Mouse (Mus musculus): ENCODE measurements around the gene Papola.
"Not testable (repeated sequence)": the region's sequence is repeated elsewhere in the genome, so short reads cannot be mapped to it uniquely, and the experiment has no call there.

The Papola gene

DNA sequence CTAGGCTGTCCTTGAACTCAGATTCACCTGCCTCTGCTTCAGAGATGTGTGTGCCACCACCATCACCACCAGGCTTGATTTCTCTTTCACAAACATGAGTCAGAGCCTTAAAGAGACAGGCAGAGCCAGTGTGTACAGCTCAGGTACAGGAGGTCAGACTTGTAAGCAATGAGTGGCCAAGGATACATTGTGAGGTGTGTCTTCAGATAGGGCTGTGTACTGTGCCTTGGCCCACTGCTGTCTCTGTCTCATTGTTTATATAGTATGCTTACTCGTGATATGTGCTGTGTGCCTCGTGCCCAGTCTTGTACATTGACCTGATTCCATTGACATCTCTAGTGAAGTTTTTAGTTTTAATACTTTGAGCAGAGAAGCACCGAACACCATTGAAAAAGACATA, 21.3 kb downstream of the Papola start:
- DNase-seq (ENCODE audit: low spot score) = no peak

DNA sequence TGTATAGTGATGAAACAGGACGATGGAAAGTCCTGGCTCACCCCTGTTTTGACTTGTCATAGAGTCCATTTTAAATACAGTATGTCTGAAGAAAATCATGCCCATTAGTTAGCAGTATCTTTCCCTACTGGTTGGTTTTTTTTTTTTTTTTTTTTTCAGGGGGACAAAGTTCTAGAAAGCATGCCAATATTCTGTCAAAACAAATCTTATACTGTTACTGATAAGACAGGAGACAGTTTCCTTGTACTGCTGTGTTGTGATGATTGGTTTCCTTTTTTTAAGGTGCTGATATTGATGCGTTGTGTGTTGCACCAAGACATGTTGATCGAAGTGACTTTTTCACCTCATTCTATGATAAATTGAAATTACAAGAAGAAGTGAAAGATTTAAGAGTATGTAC, 21.7 kb downstream of the Papola start:
- DNase-seq (ENCODE audit: low spot score) = no peak

DNA sequence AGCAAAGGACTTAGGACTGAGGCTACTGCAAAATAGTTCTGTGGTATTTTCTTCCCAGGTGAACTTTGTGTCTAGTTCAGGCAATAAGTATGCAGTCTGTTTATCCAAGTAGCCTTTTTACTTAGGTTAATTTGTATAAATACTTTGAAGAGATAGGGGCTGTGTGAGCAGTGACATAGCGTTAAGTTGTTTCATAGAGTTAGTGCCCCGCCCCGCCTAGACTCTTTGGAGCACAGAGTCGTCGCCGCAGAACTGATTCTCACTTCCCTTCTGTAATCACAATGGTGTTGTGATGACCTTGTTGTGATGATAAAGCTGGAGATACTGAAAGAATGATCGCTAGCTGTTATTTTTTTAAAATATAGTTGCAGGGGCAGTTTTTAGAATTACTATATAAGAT, 22.9 kb downstream of the Papola start:
- no peak for DNase-seq (ENCODE audit: low spot score)

DNA sequence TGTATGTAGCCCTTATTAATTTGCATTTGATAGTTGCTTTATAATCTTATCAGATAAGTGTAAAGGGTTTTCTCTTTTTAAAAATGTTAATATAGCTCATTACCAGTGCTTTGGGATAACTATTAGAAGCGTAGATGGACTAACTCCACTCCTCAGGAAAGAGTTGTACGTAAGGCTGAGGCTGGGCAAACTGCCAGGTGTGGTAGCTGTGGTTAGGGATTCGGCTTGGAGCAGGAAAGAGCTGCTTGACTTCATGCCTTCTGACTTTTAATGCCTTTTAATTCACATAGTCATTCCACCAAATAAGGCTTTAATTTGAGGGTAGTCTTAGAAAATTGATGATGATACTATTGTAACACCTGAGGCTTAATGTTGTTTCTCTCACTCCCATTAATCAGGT, 24.5 kb downstream of the Papola start:
- DNase-seq (ENCODE audit: low spot score) = no peak

DNA sequence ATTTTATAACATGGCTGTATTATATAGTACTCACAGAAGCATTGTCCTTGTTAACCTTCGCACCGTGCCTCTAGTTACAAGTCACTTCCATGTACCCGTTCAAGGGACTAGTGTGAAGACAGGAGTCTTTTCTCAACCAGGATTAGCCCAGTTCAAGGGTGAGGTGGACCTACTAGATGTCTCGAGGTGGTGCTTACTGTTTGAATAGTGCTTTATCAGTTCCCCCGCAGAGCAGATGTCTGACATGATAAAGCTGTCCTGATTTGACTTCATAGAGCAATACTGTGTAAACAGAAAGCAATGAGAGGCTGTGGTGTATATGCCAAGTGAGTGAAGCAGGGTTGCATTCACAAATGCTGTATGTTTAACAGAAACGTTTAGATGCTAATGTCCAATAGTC, 26.1 kb downstream of the Papola start:
- DNase-seq (ENCODE audit: low spot score) = no peak

DNA sequence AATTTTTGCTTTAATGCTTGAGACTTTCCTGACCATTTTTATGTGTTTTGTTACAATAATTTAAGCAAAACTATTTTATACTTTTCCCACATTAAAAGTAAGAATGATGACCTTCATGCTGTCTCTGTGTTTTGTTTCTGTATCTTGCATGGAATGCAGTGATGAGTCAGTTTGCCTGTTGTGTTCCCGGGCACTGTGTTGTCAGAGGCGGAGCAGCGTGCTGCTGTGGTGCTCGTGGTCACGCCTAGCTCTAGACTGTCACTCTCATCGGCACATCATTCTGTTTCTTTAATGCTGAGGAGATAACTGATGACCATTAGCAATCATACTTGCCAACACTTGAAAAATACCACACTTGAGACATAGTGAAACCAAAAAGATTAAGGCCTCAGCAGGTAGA, 29.5 kb downstream of the Papola start:
- DNase-seq (ENCODE audit: low spot score) = no peak

DNA sequence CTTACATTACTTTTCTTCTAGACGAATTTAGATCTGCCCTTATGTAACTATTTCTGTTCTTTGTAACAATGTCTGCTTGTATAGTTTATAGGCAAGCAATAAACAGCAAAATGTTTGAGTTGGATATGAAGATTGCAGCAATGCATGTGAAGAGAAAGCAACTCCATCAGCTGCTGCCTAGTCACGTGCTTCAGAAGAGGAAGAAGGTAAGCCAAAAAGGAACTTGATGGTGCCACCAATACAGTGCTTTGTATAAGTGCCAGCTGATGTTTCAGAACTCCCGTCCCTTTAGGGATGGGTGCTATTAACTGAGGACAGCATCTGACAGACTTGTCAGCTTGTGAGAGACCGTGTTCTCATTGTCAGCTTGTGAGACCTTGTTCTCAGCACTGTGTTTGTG, 39.0 kb downstream of the Papola start:
- no peak for DNase-seq (ENCODE audit: low spot score)

DNA sequence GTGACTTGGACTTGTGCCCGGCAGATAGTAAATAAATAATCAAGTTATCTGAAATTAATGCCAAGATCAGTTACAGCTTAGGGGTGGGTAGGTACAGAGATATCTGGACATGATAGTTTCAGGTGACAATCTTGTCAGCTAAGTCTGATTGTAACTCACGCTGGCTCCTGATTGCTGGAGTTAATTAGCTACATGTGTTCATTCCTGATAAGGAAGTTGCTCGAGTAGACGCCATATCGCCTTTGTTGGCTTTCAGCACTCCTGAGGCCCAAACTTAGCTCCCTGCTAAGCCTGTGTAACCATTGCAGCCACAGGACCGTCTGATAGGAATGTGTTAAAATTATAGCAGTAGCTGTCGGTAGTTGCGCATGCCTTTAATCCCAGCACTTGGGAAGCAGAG, 40.2 kb downstream of the Papola start:
- no peak for DNase-seq (ENCODE audit: low spot score)

DNA sequence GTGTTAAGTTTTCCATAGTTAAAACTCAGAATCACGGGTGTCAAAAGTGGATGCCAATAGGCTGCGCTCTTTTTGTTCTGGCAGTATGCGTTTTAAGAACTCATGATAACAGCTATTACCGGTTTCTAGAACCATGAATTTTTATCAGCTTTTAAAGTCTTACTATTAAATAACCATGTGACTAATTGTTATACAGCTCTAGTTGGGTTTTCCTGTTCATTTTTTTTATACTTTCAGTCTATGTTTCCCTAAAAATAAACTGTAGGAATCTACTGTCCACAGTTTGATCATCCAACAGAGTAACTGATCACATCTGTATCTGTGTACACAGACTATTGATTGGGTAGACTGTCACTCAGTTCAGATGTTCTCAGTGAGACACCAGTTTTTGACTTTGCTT, 40.8 kb downstream of the Papola start:
- no peak for DNase-seq (ENCODE audit: low spot score)

DNA sequence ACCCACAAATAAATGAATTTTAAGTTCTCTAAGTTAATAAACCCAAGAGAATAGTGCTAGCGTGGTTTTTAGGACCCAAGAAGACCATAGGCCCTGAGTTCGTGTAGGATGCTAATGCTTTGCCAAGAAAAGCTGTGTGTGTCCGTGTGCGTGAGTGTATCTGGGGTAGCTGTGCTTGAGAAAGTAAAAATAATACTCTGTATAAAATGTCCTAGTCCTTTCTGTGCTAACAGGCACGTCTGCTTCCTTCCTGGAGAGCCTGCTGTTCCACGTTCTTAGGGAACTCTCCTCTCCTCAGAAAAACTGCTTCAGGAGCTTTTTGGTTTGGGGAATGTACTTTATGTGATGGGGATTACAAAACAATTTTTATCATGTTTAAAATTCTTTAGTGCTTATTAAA, 48.0 kb downstream of the Papola start:
- no peak for DNase-seq (ENCODE audit: low spot score)

DNA sequence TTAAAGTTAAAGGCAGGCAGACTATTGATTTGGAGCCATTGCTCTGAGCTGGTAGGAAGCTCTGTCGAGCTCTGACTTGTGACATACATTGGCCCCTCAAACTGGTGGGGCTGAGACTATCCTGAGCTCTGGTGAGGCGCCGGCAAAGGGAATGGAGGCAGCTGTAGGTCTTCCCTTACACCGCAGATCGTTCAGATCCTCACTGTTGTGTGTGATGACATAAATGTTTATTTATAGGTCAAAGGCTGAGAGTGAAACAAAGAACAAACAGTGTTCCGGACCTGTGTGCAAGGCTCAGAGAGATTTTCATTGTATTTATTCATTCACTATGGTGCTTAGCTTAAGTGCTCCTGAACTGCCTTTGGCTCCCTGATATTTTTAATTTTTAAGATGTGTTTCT, 50.4 kb downstream of the Papola start:
- DNase-seq (ENCODE audit: low spot score) = no peak

DNA sequence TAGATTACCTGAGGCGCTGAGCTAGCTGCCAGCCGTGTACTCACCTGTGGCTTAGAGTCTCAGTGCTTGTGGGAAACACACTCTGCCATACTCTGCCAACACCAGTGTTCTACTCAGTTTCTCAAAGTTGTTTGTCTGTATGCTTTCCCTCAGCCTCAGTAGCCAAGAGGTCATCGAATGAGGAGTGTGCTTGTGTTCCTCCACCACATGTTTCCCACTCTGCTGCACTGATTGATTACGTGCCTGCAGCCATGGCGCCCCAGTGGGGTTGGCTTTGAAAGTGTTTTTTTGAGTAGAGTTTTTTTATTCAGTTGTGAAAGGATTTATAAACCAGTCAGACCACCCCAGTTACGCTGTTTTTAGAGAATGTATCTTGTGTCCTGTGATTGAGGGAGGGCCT, 51.1 kb downstream of the Papola start:
- no peak for DNase-seq (ENCODE audit: low spot score)

DNA sequence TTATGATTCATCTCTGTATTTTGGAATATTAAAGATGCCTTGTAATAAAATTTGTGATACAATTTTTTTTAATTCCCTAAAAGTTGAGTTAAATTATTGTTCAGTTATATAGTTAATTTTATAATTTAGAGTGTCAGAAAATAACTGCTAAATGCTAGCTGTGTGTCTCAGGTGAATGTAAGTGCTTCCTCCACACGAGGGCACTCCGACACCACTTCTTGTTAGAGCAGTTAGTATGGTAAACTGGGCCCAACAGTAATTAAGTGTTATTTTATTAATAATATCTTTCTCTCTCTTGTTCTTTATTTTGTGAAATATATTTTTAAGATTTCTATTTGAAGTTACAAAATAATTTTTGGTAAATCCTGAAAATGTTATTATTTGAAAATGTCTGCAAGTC, 51.7 kb downstream of the Papola start:
- no peak for DNase-seq (ENCODE audit: low spot score)

DNA sequence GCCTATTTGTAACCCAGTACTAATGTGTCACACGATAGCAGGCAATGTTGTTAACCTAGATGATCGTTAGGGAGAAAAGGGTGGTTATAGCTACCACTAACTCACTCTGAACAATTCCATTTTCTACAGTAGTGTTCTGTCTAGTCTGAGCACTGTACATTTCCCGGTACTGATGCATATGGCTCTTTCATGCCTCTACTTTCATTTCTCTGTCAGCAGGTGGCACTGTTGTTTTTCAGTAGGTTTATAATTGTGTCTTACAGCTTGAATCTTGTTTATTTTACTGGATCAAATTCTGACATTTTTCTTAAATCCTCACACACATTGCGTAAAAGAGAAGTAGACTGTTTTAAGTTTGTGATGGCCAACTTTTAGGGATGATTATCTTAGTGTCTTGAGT, 54.6 kb downstream of the Papola start:
- DNase-seq (ENCODE audit: low spot score) = no peak

DNA sequence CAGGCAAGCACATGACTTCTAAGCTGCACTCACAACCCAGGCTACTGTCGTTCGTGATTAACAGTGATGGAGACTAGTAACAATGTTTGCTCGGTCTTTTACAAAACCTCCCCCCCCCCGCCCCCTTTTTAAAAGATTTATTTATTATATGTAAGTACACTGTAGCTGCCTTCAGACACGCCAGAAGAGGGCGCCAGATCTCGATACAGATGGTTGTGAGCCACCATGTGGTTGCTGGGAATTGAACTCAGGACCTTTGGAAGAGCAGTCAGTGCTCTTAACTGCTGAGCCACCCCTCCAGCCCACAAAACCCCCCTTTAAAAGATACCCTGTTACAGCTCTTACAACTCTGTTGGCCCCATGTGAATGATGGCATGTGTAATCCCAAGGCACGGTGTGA, 56.1 kb downstream of the Papola start:
- not testable (repeated sequence) for DNase-seq (ENCODE audit: low spot score)

DNA sequence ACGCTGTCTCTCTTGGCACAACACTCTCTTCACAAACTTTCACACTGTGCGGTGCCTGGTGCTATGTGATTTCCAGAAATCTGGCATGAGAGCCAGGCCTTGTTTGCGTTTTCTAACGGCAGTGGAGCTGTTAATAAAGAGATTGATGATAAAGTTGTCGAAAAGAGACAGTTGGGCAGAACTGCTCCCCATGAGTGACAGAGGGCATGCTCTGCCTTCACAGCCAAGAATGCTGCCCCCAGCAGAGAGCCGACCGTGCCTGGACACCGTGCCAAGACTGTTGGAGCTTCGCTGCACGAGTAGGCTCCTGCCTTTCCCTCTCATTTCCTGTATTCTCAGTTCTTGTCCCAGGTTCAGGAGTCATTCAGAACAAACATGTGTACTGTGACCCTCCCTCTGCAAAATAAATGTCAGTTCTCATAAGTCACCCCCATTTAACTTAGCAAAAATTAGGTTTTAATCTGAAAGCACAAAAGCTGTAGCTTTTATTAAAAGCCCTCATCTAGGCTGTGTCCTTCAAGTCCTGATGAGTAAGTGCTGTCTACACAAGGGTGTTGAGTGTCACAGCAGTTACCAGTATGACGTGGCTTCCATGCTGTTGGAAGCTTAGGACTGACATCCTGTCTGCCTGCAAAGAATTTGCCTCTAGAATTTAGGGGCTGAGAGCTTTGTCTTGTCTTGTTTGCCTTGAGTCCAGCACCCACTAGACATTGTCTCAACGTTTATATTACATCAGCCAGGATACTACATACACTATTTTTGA, 58.9 kb downstream of the Papola start:
- DNase-seq (ENCODE audit: low spot score) = no peak

DNA sequence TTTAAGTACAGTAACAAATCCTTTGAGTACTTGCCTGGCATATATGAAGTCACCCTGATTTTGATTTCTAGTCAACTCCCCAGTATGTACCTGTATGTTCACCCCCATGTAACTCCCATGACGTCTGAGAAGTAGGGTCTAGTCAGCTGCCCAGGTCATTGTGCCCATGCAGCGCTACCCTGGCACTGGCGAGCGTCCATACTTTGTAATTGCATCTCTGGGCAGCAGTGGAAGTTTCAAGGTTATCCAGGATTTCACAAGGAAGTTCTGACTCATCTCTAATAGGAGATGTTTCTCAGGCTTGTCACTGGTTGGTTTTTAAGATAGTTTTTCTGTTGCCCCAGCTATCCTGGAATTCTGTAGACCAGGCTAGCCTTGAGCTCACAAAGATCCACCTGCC, 59.9 kb downstream of the Papola start:
- DNase-seq (ENCODE audit: low spot score) = no peak

DNA sequence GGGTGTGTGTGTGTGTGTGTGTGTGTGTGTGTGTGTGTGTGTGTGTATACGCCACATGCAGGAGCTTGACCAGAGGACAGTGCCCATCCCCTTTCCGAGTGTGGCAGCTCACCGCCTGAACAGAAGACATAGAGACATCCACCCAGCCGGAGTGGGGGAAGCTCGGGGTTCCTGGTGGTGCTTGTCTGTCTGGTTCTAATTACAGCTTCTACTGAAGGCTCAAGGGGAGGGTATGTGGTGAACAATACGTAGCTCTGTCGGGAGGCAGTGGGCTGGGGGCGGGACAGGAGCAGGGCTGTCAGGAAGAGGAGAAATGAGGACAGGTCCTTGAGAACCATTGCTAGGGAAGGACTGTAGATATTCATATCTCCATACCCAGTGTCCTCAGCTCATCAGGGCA, 64.6 kb downstream of the Papola start:
- no peak for DNase-seq (ENCODE audit: low spot score)

DNA sequence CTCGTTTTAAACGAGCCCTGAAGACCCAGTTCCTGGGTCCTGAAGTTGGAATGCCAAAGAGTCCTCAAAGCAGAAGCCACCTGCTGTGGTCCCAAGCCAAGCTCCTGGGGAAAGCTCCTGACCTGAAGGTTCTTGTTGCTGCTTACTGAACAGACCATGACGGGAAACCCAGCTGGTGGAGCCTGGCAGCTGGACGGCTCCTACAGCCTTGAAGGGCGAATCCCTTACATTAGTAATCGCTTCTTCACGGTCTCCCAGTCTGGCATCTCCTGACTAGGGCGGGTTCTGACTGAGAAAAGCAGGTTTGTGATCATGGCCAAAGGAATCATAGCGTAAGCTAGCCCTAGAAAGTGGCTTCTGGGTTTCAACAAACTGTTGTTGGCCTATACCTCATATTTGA, 66.2 kb downstream of the Papola start:
- DNase-seq (ENCODE audit: low spot score) = no peak

DNA sequence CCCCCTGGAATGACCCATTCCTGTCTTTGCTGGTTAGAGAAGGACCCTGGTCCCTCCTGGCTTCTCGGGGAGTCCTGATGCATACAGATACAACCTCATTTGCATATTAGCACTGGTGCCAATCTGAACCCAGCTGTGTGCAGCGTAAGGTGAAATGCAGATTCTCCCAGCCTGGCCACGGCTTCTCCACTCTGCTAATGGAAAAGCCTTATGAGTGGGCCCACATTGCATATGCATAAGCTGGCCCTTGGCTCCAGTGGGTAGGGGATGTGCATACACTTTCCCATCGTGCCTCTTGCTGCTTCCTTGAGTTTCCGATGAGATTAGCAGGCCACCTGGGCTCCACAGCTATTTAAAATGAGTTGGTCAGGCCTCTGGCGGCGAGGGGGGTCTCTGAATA, 68.3 kb downstream of the Papola start:
- no peak for DNase-seq (ENCODE audit: low spot score)

DNA sequence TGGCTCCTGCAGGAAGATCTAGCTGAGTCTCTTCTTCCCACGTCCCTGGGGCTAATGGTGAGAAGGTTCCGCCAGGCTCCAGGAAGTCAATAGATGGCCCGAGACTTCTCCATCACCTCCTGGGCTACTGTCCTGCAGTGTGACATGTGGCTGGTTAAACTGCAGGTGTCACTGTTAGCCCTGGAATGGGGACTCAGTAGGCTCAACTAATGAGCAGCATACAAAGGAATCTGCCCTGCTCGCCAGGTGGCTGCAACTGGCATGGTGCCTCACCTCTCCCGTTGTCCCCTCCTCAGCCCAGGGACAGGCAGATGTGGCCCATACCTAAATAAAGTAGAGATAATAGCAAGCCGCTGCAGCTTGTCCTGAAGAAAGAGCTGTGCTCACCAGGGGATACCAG, 70.1 kb downstream of the Papola start:
- no peak for DNase-seq (ENCODE audit: low spot score)

DNA sequence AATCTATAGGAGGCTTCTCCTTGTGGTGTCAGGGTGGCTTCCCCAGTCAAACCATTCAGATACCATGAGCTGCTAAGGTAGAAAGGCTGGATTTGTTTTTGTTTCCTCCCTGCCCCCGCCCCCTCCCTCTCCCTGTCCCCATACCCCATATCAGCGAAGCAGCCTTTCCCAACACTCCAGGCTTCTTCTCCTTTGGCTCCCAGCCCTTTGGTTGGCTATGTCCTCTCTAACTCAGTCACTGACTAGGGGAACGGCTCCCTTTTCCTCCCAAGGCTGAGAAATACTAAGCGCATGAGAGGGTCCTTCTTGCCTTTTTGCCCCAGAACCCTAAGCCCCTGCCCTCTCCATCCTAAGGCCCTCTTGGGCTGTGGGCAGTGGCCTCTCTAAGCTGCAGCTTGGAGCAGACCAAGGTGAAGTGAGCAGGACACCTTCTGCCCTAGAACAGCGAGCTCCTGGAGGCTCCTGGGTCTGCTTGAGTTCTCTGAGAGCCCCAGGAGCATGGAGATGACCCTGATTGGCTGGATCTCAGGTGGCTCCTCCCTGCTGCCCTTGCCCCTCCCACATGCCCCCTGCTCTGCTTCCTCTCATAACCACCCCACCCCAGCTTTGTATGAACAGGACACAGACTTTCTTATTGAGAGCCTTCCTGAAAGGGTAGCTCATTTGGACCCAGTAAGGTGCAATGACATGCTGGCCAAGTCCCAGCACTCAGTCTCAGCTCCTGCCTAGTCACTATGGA, 73.6 kb downstream of the Papola start:
- DNase-seq (ENCODE audit: low spot score) = no peak

DNA sequence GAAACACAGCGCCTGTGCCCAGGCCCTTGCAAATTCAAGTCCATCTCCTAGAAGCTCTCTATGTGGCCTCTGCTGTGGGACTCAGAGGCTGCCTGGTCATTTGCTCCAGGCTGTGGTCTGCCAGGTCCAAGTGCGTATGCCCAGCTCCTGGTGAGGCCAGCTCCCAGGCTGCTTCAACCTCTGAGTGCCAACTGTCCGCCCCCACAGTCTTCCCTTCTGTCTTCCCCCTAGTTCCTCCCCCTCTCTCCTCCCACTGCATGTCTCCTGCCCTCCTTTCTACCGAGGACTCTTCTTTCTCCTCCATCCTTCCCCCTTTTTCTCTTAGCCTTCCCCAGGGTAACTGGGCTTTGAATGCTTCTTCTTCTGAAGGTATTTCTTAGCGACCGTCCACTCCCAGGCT, 77.6 kb downstream of the Papola start:
- no peak for DNase-seq (ENCODE audit: low spot score)

DNA sequence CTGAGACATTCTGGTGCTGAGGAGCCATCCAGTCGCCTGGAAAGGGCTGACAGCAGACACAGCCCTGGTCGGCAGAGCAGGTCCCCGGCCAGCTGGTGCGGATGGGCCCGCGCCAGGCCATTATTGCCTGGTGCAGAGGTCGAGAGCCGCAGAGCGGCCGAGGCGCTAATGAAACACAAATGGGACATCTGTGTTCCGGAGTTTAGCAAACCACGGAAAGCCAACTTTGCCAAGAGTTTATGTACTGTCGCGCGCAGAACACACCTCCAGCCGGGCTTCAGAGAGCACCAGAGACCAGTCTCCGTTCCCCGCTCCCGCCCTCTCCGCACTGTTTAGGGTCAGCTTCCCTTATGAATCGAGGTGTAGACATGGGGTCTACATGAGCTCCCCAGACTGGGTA, 78.1 kb downstream of the Papola start:
- DNase-seq (ENCODE audit: low spot score) = no peak
